Mouse (Mus musculus) left cerebral cortex, postnatal 25 days (tissue): Measurements from ENCODE around the gene Slc22a23. TPM values are rescaled to one million over a fixed set of nuclear protein-coding genes. Genes with fewer than 3 reads are reported as not detected.

Source experiments
- DNase-seq, 2 experiments: peaks; one replicate each; pipeline ENCODE4 v3.0.0; 2022; ENCODE audit warnings: low spot score in 2 of 2, mixed read lengths in 1 of 2
- intact Hi-C: fragments of 180-260 bp; cut with DNase I; formaldehyde crosslinking; loops from one replicate; pipeline ENCODE4 v1.15.1; 2025
- total RNA-seq, 2 experiments: library from RNA; stranded (reverse); gene quantifications; 2 replicates each; pipeline ENCODE4 v1.2.3; 2021

Gene Slc22a23
- total RNA-seq, 2 experiments from 2014 or later = 58.9 to 59.3 TPM

DNA sequence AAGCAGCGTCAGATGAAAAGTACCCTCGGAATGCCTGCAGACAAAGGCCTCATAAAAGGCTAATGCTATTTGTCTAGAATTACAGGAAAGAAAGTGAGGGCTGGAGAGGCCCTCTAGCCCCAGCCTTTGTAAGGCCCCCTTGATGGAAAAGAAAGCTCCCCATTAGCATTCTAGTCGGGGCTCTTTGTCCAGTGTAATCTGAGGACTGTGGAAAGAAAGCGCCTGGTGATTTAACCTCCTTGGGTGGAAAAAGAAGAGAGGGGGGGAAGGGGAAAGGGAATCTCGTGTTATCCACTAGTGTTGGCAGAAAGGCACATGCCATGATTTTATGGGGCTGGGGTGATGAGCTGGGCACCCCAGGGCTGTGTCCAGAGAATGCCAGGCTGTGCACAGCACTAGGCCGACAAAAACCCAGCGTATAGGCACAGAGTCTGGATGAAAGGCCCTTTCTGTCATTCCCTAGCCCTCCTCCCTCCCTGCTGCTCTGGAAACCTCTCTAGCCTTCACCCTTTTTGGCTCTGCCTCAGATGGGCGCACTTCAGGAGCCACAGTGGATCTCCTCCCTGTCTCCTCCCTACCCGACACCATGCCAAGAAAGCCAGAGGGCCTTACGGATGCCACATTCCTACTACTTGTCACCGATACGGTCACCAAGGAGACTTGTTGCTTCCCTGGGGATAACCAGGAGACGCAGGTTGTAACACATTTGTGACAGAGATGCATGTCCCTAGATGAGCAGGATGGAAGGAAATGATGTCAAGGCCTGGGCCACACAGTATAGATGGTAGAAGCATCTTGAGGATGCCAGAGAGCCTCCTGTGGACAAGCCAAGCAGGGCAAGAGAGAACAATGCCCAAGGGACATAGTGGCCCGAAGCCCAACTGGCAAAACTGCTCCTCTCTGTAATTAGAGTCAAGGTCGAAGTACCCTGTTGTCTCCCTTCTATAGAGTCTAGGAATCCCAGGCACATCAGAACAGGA is 95.8 kb downstream of the Slc22a23 start:
- intact Hi-C loops = no loop called here
- DNase-seq = peak in 1 of 2 experiments; percentile 49

- DNase-seq = no peak
- intact Hi-C loops = no loop called here
Measured at GRCm38 (mm10) chr13:34248107-34248506, 96.9 kb downstream of the Slc22a23 start.

- DNase-seq = no peak
- intact Hi-C loops = no loop called here
Measured at GRCm38 (mm10) chr13:34246821-34247220, 98.2 kb downstream of the Slc22a23 start.

DNA sequence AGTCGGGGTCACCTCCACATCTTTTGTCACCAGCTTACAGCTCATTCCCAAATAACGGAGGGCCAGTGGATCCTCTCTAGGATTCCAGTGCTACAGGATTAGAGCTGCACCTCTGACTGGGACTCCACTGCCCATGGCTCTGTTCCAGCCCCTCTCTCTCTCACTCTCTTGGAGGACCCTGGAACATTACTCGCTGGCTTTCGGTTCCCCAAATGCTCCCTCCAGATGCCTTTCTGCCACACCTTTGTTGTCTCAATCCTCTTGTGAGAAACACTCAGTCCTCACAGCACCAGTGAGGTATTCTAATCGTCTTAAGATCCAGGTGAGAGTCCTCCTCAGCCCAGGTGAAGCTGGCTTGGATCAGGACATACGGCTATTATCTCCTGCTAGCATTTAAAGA is 99.8 kb downstream of the Slc22a23 start:
- intact Hi-C loops = no loop called here
- DNase-seq = no peak

GRCm38 (mm10) chr13:34244186-34244585 is 100.8 kb downstream of the Slc22a23 start:
- peak in 1 of 2 experiments; percentile 43 for DNase-seq

DNA sequence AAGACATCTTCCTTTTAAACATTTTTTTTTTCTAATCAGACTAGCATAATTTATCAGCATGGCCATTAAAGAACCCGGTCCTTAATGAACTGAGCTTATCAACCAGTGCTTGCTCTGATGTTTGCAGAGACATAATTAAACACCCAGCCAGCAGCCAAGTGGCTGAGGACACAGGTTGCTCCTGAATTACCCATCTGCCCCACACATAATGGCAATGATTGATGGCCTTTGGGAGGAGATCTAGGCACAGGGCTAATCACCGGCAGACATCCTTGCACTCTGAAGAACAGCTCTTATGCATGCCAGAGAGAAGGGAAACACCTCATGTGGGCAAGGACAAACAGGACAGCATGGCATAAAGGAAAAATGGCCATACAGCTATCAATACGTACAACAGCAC is 102.8 kb downstream of the Slc22a23 start:
- intact Hi-C loops = no loop called here
- DNase-seq = no peak

More at GRCm38 (mm10) chr13:34244186-34244585, 100.8 kb downstream of the Slc22a23 start:
- intact Hi-C loops = no loop called here

- intact Hi-C loops = no loop called here
- no peak for DNase-seq
Measured at GRCm38 (mm10) chr13:34240087-34240428, 104.9 kb downstream of the Slc22a23 start.

- no peak for DNase-seq
- intact Hi-C loops = no loop called here
Measured at GRCm38 (mm10) chr13:34239371-34240086, 105.5 kb downstream of the Slc22a23 start.

- no peak for DNase-seq
- intact Hi-C loops = no loop called here
Measured at GRCm38 (mm10) chr13:34238646-34239290, 106.2 kb downstream of the Slc22a23 start.

DNA sequence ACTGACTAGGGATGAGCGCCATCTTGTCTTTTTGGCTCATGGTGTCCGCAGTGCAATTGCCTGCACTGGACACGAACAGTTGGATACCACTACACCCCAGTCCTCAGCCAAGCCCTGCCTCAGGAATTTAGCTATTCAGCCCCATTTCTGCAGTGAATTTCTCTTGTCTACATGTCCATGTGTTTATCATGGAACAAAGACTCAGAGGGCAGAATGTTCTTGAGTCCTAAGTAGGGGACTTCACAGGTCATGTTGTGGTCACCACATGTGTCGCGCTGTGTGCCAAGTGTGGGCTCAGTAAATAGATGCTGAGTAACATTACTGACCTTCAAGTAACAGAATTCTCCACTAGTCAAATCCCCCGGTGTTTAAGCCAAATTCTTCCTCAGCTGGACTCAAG is 109.9 kb downstream of the Slc22a23 start:
- DNase-seq = no peak
- intact Hi-C loops = no loop called here

- DNase-seq = no peak
- intact Hi-C loops = no loop called here
Measured at GRCm38 (mm10) chr13:34234439-34234838, 110.5 kb downstream of the Slc22a23 start.

- peak in 1 of 2 experiments; percentile 83 for DNase-seq
- intact Hi-C loops = no loop called here
Measured at GRCm38 (mm10) chr13:34232992-34233391, 112.0 kb downstream of the Slc22a23 start.

- intact Hi-C loops = no loop called here
Measured at GRCm38 (mm10) chr13:34228905-34229304, 116.1 kb downstream of the Slc22a23 start.

GRCm38 (mm10) chr13:34227720-34228661 is 117.0 kb downstream of the Slc22a23 start:
- intact Hi-C loops = no loop called here
- no peak for DNase-seq

More at GRCm38 (mm10) chr13:34228905-34229304, 116.1 kb downstream of the Slc22a23 start:
- DNase-seq = no peak

DNA sequence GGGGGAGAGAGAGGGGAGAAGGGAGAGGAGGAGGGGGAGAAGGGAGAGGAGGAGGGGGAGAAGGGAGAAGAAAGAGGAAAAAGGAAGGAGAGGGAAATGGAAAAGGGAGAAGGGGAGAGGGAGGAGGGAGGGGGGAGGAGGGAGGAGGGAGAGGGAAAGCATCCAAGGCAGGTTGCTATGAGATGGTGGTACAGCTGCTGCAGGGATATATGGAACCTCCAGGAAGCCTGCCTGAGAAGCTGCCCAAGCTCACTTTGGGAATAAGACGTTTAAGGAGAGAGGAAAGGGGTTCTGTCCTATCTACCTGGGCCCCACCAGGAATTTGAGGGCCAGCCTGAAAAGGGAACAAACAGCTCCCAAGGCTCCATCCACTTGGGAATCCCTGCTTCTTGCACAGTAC is 118.0 kb downstream of the Slc22a23 start:
- peak in 1 of 2 experiments; percentile 33 for DNase-seq
- intact Hi-C loops = no loop called here

DNA sequence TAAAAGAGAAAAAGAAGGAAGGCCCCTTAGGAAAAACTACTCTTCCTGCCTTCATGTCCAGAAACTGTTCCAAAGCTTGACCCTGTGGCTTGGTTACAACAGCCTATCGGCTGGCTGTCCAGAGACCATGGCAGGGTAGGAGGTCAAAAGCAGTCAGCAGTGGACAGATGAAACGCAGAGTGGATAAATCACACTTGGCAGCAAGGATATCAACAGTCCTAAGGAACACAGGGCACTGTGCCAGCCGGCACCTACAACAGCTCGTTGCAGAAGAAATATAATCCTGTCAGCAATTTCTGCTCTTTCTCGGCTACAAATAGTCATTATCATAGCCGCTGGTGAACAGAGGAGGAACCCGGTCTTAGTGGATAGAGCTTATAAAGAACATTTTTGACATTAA is 122.0 kb downstream of the Slc22a23 start:
- intact Hi-C loops = no loop called here
- no peak for DNase-seq

DNA sequence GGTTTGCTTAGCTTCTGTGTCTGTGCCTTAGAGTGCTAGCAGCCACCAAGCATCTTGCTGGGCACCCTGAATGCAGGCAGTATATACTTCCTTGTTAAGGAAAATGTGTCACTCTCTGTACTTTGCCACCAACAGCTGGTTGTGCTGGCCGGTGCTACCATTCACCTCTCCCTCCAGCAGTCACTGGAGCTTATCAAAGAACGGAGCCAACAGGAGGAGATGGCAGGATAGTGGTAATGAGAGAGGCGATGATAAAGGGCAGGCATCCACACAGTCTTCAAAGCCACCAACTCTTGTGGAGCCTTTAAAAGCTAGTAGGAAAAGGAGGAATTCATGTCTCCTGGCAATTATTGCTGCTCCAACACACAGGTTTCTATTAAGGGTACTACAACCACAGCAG is 125.3 kb downstream of the Slc22a23 start:
- DNase-seq = peak in 1 of 2 experiments; percentile 28
- intact Hi-C loops = no loop called here

GRCm38 (mm10) chr13:34218776-34219175 is 126.2 kb downstream of the Slc22a23 start:
- intact Hi-C loops = no loop called here

DNA sequence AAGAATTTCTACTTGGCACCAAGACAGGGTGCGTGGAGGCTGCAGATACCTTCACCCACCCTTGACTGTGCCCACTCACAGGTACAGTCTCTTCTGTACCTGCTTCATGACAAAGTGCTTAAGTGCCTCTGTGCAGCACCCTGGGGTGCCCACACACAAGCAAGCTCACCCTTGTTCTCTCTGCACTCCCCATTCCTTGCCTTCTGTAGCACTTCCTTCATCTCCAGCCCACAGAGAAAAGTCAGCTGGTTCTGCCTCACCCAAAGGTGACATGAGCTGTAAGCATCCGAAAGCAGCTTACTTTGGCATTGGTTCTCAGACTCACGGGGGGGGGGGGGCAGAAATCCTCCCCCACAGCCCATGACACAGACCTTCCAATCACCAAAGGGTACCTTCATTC is 130.1 kb downstream of the Slc22a23 start:
- intact Hi-C loops = no loop called here
- DNase-seq = peak in 1 of 2 experiments; percentile 52

More at GRCm38 (mm10) chr13:34218776-34219175, 126.2 kb downstream of the Slc22a23 start:
- peak in 1 of 2 experiments; percentile 30 for DNase-seq
